Mouse (Mus musculus) A20 (cell line): Measurements from ENCODE around the gene Faf2.

Source experiments
- DNase-seq: peaks from one replicate; pipeline ENCODE4 v3.0.0-alpha.2; 2011; ENCODE audit warnings: low read depth, low spot score

The Faf2 gene

DNA sequence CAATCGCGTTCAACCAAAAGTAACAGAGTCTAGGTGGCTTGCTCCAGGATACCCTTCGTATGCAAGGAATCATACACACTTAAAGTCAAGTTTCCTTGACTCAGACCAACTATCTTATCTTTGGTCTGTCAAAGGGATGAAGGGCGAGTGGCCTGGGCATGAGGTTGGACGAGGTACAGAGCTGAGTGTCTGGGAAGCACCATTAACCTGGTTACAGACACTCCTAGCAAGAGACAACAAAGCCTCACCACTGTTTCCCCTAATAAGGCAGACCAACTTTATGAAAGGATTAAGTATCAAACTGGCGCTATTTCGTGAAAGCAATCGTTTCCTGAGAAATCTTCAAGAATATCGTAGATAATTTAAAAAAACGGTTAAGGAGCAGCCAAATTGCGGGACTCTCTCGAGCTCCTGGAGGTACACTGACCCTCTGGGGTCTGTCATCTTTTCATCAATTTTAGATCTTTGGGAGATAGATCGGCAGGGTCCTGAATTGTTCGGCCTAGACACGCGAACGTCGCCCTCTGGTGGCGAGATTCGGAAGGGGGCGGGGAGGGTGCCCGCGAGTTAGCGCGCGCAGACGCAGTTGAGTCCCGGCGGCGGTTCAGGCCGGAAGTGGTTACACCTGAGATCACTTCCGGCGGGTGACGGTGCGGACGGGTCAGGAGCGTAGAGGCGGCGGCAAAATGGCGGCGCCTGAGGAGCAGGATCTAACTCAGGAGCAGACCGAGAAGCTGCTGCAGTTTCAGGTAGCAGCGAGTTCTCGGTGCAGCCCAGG lies at the start of gene Faf2:
TSS of gene Faf2 (plus strand) at position 630 of the 778 bp plus-strand sequence.
- peak; percentile 97 for DNase-seq

DNA sequence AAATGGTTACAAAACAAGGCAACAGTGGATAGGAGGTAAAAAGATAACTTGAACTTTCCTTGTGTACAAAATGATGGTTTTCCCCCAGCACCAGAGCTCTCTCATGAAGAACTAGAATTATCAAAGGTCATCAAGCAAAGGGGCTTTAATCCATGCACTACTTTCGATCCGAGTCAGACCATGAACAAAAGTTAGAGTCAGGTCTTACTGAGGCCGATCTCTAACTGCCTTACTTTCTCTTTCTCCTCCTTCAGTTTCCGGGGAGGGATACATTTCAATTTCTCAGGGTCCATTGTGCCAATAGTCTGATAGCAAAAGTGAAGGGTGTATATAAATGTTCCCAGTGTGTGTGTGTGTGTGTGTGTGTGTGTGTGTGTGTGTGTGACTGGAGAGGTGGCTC lies 49.0 kb upstream of the Faf2 start:
- DNase-seq = peak; percentile 27

DNA sequence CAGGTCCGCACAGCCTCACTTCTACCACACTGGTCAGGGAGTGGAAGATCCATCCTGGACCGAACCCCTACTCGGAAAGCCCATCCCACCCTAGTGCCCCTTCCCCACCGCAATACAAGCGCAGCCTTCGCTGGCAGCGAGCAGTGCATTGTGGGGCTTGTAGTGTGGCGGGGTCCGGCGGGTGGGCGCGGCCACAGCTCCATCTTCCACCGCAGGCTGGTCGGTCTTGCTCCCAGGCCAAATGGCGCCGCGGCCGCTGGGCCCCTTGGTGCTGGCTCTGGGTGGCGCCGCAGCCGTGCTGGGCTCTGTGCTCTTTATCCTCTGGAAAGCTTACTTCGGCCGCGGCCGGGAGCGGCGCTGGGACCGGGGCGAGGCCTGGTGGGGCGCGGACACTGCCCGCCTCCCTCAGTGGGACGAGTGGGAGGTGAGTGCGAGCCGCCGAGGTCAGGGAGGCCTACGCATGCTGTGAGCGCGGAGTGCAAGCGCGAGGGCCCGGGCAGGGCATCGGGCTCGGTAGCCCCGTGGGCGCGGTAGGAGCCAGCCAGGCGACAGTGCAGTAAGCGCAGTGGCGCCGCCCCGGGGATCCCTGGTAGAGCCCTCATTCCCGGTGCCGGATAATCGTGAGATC lies 46.6 kb upstream of the Faf2 start, which contains the start of gene Arl10:
TSS of gene Arl10 (plus strand) at position 162 of the 628 bp plus-strand sequence.
- DNase-seq = peak; percentile 75

- no peak for DNase-seq
Observed at GRCm38 (mm10) chr13:54575489-54575888, 46.1 kb upstream of the Faf2 start.

DNA sequence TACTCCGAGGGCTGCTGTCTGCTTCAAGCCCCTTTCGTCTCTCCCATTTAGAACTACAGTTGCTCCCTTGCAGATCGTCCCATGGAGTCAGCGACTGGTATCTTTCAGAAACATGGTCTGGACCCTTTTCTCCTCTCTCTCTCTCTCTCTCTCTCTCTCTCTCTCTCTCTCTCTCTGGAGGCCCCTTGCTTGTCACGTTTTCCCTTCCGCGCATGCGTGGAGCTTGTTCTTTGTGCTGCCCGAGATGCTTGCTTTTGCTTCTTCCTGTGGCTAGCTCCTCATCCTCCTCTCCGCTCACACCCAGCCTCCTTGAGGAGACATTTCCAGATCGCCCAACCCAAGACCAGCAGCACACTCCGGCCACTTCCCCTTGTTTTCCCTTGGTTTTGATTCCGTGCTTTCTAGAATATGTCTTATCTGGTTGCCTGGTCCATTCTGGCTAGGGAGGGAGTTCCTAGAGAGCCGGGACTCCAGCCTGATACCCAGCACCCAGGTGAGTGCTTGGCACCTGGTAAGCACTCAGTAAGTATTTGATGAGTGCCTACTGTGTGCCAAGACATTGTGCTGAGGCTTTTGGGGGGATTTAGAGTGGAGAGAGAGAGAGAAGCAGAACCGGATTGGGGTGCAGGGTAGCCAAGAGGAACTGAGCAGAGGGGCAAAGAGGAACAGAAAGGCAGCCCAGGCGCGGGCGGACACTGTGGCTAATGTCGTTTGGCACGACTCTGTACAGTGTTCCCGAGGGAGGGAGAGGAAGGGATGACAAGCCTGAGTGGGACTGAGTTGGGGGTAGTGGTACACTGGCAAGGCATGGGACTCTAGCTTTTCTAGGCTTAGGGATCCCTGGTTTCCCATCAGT lies 43.7 kb upstream of the Faf2 start:
- DNase-seq = peak; percentile 84

DNA sequence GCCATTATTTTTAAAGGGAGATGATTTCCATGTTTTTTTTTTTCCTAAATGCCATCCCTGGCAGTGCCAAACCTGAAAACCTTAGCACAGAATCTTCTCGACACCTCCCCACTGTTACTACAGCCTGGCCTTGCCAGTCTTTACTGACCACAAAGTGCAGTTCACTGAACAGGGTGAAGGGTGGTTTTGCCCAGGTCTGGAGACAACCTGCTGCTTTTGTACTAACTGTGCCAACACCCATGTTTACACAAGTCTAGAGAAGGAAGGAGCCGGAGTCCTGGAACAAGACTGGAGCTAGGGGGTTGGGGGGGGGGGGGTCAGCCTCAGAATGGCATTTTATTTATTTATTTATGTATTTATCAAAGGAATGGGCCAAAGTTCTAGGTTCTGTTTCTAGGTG lies 40.2 kb upstream of the Faf2 start:
- no peak for DNase-seq

DNA sequence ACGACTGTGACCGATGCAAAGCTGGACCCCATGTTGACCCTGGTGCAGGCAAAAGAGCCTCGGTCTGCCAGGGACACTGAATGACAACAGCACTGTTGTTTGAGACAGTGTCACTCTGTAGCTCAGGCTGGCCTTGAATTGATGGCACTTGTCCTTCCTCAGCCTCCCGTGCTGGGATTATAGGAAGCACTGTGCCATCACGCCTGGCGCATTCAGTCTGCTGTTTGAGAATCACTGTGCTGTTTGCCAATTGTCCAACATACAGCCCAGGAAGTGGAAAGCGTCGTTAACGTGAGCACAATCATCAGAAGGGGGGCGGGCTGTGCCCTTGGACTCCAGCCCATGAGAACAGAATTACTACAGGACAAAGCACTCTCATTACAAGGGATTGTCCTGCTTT lies 39.5 kb upstream of the Faf2 start:
- DNase-seq = no peak

GRCm38 (mm10) chr13:54582860-54583259 lies 38.7 kb upstream of the Faf2 start:
- no peak for DNase-seq

- DNase-seq = no peak
Observed at GRCm38 (mm10) chr13:54585831-54586230, 35.8 kb upstream of the Faf2 start.

DNA sequence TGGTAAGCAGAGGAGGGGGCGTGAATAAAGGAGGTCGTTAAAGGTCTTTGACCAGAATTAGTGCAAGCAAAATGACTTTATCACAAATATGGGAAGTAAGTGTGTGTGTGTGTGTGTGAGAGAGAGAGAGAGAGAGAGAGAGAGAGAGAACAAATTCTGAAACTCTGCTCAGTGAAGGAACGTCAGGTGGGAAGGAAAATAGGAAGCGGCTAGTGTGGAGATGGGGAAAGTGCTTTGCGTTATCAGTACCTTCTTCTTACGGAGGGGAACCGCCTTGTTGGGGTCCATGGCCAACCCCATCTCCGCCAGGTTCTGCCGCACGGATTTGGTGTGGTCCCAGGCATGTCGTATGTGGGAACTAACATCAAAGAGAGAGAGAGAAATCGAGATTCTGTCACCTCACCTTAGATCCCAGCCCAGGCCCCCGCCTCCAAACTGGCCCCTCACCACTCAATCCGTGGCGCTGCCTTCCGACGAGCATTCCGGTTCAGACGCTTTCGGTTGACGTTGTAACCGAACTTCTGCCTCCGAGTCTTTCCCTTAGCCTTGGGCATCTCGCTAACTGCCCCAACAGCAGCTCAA lies 32.1 kb upstream of the Faf2 start:
- no peak for DNase-seq

DNA sequence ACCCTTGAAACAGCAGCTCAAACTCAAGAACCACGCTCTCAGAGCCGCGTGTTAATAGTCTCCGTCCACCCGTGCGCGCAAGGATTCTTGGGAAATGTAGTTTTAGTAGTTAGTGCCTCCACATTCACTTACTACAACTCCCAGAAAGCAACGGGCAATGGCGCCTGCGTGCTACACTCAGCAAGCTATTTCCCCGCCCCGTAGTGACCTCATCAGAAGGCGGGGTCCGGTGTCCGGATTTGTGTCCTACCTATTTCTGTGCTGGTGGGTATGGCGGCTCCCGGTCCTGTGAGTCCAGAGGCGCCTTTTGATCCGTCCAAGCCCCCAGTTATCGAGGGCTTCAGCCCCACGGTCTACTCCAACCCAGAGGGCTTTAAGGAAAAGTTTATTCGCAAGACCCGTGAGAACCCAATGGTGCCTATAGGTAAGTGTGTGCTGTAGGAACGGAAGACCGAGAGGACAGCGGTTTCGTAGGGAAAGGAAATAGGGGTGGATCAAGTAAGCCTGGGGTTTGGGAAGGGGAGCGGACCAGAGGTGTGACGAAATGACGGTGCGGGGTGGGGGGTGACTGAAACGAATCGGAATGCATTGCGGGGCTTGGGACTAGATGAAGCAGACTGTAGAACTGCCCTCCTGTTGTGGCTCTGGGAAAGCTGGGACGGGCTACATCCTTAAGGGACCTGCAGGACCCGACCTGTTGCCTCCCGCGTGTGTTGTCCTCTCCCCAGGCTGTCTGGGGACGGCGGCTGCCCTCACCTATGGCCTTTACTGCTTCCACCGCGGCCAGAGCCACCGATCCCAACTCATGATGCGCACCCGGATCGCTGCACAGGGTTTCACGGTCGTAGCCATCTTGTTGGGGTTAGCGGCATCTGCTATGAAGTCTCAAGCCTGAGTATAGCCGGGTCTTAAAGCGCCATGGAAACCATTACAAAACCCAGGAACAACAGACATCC lies 31.3 kb upstream of the Faf2 start, which contains the start of the genes Nop16 and Higd2a:
TSS of gene Nop16 (minus strand) at position 95 of the 956 bp plus-strand sequence.
TSS of gene Higd2a (plus strand) at position 212 of the 956 bp plus-strand sequence.
- peak; percentile 99 for DNase-seq

- DNase-seq = peak; percentile 74
Observed at GRCm38 (mm10) chr13:54591776-54592356, 29.7 kb upstream of the Faf2 start.

GRCm38 (mm10) chr13:54593617-54594016 lies 28.0 kb upstream of the Faf2 start:
- no peak for DNase-seq

GRCm38 (mm10) chr13:54596107-54596690 lies 25.4 kb upstream of the Faf2 start:
- no peak for DNase-seq

DNA sequence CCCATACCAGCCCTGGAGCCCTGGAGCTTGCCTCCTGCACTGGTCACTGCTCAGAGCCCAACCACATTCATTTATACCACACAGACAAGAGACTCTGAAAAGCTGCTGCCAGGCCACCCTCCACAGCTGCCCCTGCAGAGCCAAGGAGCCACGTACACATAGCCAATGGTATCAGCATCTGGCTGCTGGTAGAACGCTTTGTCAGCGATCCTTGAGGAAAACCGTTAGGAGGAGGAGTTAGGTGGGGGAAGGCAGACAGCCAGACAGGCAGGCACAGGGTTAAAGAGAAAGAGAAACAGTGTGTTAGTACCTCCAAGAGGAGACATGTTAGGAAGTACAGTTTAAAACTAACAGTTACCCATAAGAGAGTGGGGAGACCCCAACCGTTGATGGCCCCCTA lies 24.7 kb upstream of the Faf2 start:
- no peak for DNase-seq

DNA sequence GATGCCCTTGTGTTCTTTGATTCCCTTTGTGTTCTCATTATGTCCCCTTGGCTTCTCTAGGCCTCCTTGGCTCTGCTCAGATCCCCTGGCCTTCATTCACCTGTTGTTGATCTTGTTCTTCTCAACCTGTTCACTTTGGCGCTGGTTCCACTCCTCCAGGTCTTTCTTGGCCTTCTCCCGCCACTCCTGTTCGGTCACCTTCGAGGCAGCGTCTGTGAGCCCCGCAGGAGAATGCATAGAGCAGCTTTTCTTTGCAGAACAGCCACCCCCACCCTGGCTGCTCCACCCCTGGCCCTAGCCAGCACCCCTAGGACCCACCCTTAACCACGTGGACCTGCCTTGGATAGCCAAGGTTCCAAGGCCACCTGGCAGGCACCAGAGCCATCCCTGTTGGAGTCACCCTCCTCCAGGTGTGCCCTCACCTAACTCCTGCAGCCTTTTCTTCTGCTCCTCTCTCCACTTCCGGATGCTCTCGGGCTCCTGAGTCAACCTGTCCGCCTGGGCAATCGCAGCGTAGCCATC lies 22.9 kb upstream of the Faf2 start:
- no peak for DNase-seq

- no peak for DNase-seq
Observed at GRCm38 (mm10) chr13:54602639-54603111, 18.9 kb upstream of the Faf2 start.

GRCm38 (mm10) chr13:54603501-54603900 lies 18.1 kb upstream of the Faf2 start:
- no peak for DNase-seq

DNA sequence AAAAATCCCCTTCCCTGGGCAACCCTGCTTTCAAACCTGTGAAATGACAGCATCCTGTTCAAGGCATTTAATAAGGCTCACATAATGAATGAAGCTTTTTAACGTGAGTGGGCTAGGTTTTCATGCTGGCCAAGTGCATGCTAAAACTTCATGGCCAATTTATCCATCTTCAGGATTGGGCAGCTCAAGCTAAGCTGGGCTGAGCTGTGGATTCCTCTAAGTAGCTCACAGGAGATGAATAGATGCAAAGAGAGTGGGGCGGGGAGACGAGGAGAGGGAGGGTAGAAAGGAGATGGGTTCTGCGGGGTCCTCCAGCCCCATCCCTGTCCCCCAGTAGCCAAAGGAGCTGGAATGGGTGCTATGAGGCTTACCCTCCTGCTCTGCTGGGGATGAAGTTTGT lies 17.4 kb upstream of the Faf2 start:
- no peak for DNase-seq
